Mouse (Mus musculus) MEL (cell line): ENCODE data around the gene Ntn1.

Experiments used
- CTCF ChIP-seq, 3 experiments: IDR thresholded peaks in 2 of 3; conservative IDR thresholded peaks in 1 of 3; 2 replicates each; pipeline ENCODE4 v1.5.1; 2011 to 2012; ENCODE audit warnings: low read length in 3 of 3, low read depth in 2 of 3, mild to moderate bottlenecking in 2 of 3, improper control_type of control experiment in 1 of 3, inconsistent platforms in 1 of 3, mixed read lengths in 1 of 3, moderate library complexity in 1 of 3; ENCODE audit not compliant: control insufficient read depth in 1 of 3, insufficient read depth in 1 of 3, poor library complexity in 1 of 3, severe bottlenecking in 1 of 3
- MAFK ChIP-seq: IDR thresholded peaks from 2 replicates; pipeline ENCODE4 v1.6.1; 2011; ENCODE audit warnings: low read depth, mild to moderate bottlenecking, low read length, improper control_type of control experiment, borderline replicate concordance

DNA sequence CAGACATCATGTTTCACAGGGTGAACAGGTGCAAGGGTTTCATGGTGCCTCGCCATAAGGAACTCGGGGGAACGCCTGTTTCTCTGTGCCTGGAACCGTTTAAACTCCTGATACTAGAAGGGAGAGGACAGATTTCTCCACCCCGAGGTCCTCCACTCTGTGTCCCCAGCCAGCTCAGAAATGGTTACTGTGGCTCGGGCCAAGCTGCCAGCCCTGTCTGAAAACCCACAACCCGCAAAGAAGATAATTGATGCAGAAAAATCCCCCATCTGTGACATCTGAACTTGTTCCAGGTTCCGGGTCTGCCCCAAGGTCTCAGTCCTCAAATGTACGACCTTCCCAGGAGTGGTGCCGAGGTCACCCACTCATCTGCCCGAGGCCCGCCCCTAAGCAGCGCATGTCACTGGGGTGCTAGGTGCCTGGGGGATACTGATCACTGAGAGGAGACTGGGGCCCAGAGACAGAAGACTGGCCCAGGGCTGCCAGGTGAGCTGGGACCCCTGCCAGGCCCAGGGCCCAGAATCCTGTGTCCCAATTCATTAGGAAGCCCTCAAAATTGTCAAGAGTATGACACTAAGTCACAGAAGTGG lies 68.9 kb downstream of the Ntn1 start:
- no peak for TF ChIP-seq CTCF (IDR thresholded peaks at IDR 0.05 in 2 of 3, conservative IDR thresholded peaks at IDR 0.05 in 1 of 3; ENCODE audit: control insufficient read depth in 1 of 3, insufficient read depth in 1 of 3, low read depth in 2 of 3, low read length in 3 of 3, poor library complexity in 1 of 3, severe bottlenecking in 1 of 3)
- TF ChIP-seq MAFK = no peak
